Mouse (Mus musculus): Measurements from ENCODE around the gene Osbpl10.

The Osbpl10 gene

DNA sequence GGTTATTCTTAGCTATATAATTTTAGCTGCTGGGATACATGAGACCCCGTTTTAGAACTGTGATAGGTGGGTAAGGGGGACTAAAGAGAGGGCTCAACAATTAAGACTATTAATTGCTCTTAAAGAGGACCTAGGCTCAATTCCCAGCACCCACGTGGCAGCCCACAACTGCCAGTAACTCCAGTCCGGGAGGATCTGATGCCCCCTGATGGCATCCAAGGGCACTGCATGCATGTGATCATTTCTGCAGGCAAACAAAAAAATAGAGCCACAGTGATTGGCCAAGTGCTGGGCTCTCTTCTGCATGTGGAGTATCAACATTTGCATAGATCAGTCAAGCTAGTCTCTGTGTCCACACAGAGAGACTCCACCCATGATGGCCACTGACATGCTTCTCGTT, 96.8 kb downstream of the Osbpl10 start:
- DNase-seq (ENCODE audit: low read depth, low spot score), result no peak

DNA sequence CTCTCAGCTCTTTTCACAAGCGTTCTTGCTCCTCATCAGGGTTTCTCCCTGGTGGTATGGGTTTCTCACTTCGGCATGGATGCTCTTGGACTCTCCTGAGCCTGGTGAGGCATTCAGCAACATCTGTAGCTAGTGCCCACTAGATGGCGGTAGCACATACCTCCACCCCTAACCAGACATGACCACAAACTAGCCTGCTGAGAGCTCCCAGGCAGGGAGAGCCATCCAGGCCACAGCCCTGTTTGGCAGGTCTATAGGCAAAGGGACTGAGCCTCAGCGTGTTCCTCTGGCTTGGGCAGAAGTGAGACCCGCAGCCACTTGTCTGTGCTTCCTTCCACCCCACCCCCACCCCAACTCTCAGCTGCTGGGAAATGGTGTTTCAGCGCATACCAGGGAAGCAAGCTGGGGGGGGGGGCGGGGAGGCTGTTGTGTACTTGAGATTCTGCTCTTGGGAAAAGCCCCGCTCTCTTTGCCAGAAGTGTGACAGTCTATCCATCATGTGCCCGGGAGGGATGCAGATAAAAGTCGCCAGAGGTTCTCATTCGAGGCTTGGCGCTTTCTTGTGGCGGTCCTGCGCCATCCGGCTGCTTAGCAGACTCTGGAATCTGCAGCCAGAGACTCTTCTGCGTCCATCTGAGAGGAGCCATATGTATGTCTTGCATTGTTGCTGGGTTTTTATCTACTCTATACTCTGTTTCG, 110.1 kb downstream of the Osbpl10 start:
- peak; percentile 74 for DNase-seq (ENCODE audit: low read depth, low spot score)

DNA sequence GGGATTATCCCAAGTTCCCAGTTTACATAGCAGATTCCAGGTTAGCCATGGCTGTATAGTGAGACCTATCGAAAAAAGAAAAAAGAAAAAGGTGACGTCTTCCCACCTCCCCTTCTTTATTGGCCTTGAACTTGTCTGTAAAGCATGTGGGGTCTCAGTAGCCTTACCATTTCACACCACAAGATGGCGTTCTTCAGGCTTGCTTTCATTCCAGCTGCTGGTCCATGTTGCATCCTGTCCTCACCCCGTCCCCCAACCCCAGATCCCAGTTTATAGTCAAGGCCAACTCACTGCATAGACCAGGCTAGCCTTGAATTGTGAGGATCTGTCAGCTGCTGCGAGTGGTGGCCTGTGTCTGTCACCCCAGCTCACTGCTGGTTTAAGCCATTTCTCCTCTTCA, 111.3 kb downstream of the Osbpl10 start:
- no peak for DNase-seq (ENCODE audit: low read depth, low spot score)

DNA sequence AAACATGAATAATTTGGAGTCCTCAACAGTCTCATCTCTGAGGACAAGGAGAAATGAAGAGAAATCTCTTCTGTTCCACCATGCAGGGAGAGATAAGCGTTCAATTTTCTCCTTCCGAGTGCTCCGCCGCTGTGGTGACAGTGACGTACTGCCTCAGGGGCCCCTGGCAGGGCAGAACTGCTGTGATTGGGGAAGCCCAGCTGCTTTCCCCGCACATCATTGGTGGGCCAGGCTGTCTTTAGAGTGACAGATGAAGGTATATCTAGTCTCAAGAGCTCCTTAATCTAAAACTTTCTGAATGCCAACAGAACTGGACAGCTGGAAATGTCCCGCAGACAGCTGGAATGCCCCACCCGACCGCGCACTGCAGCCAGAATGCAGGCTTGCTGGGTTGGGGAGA, 118.1 kb downstream of the Osbpl10 start:
- no peak for DNase-seq (ENCODE audit: low read depth, low spot score)

DNA sequence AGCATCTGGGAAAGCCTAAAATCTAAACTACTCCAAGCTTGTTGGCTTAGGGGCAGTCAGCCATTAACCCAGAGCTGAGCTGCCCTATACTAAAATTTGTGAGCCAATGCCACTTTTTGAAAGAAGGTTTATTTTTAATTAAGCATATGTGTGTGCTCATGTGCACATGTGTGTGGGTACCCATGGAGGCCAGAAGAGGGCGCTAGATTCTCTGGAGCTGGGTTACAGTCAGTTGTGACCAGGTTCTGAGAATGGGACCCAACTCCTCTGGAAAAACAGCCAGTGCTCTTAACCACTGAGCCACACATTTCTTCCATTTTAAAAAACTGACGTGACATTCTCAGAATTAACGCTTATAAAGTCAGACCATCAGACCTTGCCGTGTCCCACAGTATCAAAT, 119.0 kb downstream of the Osbpl10 start:
- DNase-seq (ENCODE audit: low read depth, low spot score), result no peak

DNA sequence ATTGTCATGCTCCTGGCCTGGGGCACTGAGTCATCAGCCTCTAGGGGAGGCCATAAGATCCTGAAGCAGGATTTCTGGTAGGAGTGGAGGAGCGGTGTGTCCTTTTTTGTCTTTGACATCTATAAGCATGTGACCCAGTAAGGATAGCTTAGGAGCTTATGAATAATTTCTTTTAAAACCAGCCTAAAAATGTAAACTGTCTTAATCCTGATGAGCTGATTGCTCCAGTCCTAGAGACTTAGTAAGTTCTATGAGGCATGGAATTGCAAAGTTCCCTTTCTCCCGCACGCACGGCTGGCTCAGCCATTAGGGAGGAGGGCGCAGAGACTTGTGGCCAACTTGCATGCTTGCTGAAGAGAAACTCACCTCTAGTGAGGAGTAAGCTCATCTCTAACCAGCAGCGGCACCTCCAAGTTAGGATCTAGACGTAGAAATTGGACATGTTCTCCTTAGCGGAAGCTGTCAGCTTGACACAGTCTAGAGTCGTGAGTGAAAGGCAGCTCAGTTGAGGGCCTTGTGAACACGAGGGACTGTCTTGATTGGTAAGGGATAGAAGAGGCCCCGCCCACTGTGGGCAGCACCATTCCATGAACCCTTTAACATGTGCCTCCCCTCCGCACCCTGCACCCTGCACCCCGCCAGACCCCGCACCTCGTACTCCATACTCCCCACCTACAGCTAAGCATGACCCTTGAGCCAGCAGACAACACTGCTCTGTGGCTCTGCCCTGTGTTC, 122.0 kb downstream of the Osbpl10 start:
- no peak for DNase-seq (ENCODE audit: low read depth, low spot score)

DNA sequence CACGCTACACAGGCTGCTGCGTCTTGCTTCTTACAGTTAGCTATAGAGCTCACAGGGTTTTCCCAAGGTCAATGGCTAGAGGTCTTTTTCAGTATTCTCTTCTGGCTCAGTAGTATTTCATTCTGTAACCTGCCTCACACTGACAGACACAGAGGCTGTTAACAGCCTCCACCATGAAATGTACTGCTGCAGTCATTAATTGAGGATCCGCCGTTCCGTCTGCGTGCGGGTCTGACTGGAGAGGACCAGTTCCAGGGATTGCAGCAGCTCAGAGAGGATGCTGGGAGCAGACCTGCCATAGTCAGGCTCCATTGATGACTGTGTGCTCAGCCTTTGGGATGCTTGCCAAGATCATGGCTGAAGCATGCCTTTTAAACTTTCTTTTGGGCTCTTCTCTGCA, 129.1 kb downstream of the Osbpl10 start:
- no peak for DNase-seq (ENCODE audit: low read depth, low spot score)

DNA sequence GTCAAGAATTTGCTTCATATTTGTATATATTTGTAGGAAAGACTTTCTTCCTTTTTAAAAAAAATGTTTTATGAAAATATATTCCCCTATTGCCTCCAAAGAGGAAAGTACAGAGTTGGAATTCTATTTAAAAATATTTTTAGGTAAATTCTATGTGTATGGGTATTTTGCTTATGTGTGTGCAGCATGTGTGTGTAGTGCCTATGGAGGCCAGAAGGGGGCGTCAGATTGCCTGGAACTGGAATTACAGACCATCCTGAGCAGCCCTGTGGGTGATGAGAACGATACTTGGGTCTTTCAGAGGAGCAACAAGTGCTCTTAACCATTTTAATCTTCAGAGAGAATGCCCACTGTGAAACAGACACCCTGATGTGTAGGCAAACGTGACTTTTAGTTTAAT, 132.3 kb downstream of the Osbpl10 start:
- no peak for DNase-seq (ENCODE audit: low read depth, low spot score)

DNA sequence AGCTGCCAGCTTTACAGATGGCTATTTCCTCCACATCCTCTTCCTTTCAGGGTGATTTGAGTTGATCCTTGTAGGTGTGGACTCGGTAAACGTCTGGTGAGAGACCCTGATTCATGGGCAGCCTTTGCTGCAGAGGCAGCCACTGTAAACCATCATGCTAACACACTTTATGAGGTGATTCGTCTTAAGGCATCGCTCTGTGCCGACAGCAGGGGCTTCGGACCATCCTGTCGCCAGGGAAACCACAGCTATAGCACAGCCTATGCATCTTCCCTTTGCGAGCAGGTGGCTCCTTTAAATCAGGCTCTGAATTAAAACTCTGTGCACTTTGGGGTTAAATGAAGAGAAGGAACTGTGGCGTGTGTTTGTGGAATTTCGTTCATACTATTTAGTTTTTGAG, 138.9 kb downstream of the Osbpl10 start:
- DNase-seq (ENCODE audit: low read depth, low spot score), result no peak

DNA sequence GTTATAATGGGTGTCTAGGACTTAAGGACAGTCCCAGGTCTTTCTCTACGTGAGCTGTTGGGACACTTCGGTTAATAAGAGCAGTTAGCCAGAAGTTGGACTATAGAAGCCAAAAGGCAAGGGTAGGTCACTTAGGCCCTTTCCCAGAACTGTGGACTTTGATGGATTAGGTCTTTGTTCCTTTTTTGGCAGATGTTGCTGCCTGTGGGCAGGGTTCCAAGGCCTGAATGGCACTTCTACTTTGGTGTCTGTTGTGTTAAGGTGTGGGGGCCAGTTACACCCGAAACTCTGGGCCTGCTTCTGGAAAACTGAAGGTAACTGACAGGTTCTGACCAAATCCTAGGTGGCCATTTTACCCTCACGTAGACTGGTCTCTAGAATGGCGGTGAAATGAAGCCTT, 141.9 kb downstream of the Osbpl10 start:
- DNase-seq (ENCODE audit: low read depth, low spot score), result no peak

DNA sequence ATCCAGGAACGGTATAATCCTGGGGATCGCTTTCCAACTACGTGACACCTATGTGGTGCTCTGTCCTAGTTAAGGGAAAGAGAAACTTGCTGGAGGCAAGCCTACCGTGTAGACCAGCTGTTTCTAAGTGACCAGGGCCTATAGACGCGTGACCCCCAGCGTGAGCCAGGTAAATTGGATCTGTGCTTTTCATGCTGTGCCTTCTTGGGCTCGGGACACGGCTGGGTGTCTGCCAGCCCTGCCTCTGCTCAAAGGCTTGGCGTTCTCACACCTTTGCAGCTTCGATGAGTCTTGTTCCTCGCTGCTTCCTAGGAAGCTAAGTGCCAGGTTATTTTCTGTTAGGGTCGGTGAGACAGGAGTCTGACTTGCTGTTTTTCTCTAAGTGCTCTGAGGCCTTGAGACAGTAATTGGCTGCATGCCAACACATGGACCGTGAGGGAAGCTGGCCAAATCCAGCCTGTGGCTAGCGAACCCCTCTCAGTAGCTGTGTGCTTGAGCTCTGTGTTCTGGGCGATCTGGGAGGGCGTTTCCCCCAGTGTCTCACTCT, 142.4 kb downstream of the Osbpl10 start:
- peak; percentile 24 for DNase-seq (ENCODE audit: low read depth, low spot score)

DNA sequence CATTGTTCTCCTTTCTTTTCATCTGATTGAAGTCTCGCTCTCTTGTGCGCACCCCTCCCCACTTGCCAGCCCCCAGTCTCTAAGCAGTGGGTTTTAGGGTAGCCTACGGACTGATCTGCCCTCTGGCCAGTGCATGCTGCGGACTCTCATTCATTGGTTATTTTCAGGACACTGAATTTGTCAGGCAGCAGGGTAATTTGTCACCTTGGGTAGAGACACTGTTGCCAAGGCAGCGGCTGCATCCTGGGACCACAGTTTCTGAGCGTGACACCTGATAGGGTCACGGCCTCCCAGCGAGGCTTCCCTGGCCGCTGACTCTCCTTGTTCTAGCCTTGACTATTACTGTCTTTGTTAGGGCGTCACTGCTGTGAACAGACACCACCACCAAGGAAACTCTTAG, 149.0 kb downstream of the Osbpl10 start:
- no peak for DNase-seq (ENCODE audit: low read depth, low spot score)

DNA sequence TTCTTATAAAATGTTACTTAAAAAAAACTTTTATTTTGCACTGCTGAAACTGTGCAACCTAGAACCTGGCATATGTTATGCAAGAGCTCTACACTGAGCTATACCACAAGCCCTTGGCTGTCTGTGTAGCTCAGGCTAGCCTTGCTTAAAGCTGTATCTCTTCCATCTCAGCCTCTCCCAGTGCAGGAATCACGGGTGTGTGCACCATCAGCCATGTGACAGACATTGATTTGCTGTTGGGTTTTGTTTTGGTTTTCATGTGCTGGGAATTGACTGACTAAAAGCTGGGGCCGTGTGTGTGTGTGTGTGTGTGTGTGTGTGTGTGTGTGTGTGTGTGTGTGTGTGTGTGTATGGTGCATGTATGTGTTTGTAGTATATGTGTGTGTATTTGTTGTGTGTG, 155.6 kb downstream of the Osbpl10 start:
- no peak for DNase-seq (ENCODE audit: low read depth, low spot score)

DNA sequence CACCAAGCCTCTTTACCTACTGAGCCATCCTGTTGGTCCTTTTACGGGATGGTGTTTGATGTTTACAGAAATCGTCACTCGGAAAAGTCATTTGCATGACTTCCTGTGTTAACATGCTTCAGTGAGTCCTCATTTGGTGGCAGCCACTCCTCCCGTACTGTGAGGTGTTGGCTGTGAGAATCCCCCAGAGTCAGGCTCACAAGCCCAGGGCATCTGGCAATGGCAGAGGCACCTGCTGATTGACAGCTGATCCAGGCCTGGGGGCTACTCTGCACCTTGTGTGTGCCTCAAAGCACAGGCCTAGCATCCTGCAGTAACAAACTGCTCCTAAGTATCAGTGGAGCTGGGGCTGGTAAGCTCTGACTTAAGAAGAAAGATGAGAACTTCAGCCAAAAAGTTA, 156.4 kb downstream of the Osbpl10 start:
- DNase-seq (ENCODE audit: low read depth, low spot score), result no peak

DNA sequence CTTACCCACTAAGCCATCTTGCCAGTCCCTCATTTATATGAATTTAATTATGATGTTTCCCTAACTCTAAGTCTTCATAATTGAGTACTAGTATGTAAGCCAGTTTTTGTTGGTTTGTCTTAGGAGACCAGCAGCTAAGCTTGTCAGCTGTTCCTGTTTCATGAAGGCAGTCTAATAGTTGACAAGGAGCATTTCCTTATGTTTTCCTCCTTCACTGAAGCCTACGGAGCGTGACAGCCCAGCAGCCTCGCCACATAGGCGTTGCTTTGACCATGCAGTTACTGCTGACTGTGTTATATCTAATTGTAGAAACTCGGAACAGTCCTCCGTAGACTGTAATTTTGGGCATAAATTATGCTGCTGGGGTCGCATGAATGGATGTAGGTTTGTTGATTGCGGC, 157.0 kb downstream of the Osbpl10 start:
- no peak for DNase-seq (ENCODE audit: low read depth, low spot score)

DNA sequence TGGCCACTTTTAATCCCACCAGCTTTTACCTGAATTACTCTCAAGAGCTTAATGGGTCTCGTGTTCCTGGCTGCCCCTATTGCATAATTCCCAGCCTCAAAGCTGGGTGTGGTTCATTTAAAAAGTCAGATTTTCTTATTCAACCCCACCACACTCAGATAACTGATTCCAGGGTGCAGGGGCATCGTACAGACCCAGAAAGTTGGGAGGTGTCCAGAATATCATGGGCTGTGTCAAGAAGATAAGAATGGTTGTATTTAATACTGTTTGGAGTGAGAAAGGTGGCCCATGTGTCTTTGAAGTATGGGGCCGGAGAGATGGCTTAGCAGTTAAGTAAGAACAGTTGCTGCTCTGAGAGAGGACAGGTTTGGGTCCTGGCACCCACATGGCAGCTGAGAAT, 159.5 kb downstream of the Osbpl10 start:
- no peak for DNase-seq (ENCODE audit: low read depth, low spot score)

DNA sequence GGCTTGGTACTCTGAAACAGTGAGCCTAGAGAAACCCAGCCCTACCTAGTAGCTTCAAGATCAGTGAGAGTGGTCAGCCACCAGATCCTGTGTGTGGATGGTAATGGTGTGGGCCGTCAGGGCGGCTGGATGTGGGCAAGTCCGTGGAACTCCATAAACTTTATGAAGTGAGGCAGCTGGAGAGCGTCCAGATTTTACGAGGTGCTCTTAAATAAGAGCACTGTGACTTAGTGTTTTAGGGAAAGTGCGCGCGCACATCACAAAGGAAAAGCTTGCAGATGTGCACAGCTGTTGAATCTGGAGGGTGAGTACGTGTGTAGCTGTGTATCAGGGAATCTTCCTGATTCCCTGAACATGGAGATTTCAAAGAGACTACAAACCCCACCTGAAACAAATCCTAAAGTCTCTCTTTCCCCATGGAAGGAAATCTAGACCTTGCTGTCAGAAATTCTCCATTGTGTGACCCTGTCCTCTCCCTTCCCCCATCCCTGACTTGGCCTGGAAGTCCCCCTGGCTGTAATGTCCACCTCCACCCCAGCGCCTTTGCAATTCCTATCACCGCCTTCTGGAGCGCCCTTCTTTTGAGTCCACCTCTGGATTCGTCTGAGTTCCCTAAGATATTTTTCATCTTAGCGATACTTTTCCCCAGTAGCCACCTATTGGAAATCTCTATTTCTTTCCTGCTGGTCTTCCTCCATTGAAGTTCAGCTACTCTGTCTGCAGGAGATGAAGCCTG, 161.4 kb downstream of the Osbpl10 start:
- no peak for DNase-seq (ENCODE audit: low read depth, low spot score)

DNA sequence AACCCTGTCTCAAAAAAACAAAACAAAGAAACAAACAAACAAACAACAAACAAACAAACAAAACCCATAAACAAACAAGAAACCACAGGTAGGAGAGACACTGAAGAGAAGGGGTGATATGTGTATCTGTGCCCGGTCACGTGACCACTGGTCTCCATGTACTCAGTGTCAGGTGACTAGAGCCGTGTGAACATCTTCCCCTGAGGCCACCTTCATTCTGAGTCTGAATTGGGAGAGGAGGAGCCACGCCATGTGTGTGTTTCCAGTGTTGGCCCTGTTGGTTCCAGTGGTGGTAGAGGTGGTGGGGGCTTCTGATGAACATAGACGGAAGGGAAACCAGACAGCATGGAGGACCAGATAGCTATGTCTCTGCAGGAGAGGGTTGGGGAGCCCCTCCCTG, 168.8 kb downstream of the Osbpl10 start:
- no peak for DNase-seq (ENCODE audit: low read depth, low spot score)

DNA sequence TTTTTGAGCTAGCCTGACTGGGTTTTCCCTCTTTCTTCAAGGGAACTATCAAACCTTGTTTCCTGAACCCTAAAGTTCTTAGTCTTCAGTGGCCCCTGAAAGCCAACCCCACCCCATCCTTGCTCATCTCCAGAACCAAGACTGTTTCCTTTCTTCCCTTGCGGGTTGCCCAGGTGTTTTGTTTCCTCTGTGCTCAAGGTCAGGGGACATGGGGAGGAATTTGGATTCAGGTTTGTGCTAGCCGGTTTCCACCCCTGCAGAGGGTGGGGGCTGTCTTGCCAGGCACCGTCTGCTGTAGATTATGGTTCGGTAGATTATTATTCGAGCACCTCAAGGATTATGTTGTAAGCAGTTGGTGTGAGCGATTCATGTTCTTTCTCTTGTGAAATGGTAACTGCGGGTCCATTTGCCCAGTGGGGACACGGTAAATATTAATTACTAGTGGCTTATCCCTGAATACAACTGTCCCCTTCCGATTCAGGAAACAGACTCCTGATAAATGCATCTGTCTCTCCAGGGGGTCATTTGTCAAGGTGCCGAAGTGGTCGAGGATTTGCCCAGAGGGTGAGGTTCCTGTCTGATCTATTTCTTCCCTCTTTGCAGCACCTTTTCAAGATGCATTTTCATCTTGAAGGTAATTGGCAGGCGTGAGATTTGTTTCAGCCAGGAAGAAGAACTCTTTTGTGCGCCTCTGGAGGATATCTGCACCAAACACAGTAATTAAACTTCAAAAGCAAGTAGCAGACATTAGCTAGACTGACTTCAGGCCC, 169.4 kb downstream of the Osbpl10 start:
- no peak for DNase-seq (ENCODE audit: low read depth, low spot score)

DNA sequence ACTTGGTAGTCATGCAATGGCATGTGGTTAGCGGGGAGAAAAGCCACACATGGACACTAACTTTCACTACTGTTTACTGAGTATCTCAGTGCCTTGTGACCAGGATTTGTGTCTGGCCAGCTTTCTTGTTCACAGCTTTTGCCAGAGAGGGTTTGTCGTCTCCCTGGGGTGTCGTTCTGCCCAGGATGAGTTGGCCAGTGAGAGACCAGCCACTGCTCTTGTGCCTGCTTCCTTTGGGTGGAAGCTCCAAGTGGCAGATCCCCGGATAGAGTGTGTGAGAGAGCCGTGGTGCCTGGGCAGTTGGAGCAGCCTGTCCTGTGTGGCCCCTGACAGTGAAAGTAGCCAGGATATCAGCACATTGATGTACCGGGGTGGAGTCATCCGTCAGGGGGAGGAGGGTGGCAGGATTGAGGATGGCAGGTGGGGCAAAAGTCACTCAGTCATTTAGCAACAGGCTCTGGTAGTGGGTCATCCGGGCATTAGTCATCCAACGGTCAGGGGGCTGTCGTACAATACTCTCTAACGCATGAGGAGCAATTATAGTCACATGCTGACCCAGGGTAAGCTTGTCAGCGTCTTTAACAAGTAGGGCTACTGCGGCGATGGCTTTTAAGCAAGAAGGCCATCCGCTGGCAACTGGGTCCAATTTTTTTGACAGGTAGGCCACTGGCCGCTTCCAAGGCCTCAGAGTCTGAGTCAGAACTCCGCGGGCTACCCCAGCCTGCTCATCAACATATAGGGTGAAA, 170.8 kb downstream of the Osbpl10 start:
- no peak for DNase-seq (ENCODE audit: low read depth, low spot score)

DNA sequence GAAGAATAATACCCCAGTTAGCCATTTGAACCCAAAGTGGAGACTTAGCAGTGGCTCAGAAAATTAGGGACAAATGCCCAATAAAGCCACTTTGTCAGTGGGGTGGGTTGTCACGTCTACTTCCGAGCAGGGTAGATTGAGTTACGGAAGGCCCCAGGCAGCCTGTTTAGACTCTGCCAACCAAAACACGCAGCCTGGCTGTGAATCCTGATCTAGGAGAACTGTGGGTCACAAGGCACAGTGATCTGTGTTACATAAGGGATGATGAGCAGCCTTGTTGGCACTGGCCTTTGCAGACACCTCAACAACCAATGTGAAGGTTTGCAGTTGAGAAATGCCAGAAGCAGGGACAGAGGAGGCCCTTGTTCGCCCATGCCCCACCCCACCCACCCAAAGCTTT, 183.2 kb downstream of the Osbpl10 start:
- DNase-seq (ENCODE audit: low read depth, low spot score), result no peak

Data from telencephalon, adult 2 months (tissue).